Comparison of ENCODE assay signal across 21 mouse cellular contexts in genomic region chr12:54272696-54273095, GRCm38 (mm10).
DNase-seq lines count a peak whose midpoint lies in the region; ATAC-seq and TF ChIP-seq lines count a peak whose summit lies in the region.
"Had no signal": no experiment of that assay in that cellular context is flagged by ENCODE, and none has a peak within 500 bp of the region (broad histone marks: within the 10 kb centered on the region; RNA-seq: fewer than 3 reads in every experiment).

No protein-coding gene starts in this region.

- no peaks in the 10 kb centered on the region for H3K36me3 ChIP-seq in heart, embryonic 16.5 days (ENCODE audit: control insufficient read depth, insufficient read depth)
- H3K36me3 ChIP-seq in heart, adult 2 months (ENCODE audit: control insufficient read depth, insufficient read depth, low read length), result no peaks in the 10 kb centered on the region
- no peaks in the 10 kb centered on the region for H3K36me3 ChIP-seq in stomach, postnatal 0 days (ENCODE audit: control insufficient read depth, insufficient read depth, low read length)
- H3K36me3 ChIP-seq: embryonic facial prominence, embryonic 10.5 days; embryonic facial prominence, embryonic 13.5 days; forebrain, embryonic 12.5 days; forebrain, embryonic 15.5 days; heart, embryonic 13.5 days; hindbrain, embryonic 10.5 days; hindbrain, embryonic 13.5 days; intestine, embryonic 15.5 days had no signal

- 79% methylated on average over 6 of the region's 6 CpGs for WGBS in heart, embryonic 16.5 days
- WGBS in heart, adult 2 months, result 79% methylated on average over 6 of the region's 6 CpGs
- WGBS in stomach, postnatal 0 days, result 71% methylated on average over 6 of the region's 6 CpGs

- H3K27ac ChIP-seq in heart, embryonic 16.5 days (ENCODE audit: low read length), result peak overlapping the region; percentile 67
- no peak overlapping the region for H3K27ac ChIP-seq in heart, adult 2 months
- H3K27ac ChIP-seq in stomach, postnatal 0 days (replicated peaks), result 0 out of 2 replicates have a peak overlapping the region, but pooled peaks have one; percentile 24
- H3K27ac ChIP-seq: embryonic facial prominence, embryonic 10.5 days; embryonic facial prominence, embryonic 13.5 days; forebrain, embryonic 12.5 days; forebrain, embryonic 15.5 days; heart, embryonic 13.5 days; hindbrain, embryonic 10.5 days; hindbrain, embryonic 13.5 days; intestine, embryonic 15.5 days had no signal

- no peaks in the 10 kb centered on the region for H3K79me2 ChIP-seq in heart, adult 2 months (replicated peaks; ENCODE audit: control insufficient read depth, insufficient read depth, low read length)

- no peak for TF ChIP-seq CTCF in heart, adult 2 months (IDR thresholded peaks at IDR 0.05)
- TF ChIP-seq CTCF in stomach, postnatal 0 days (IDR thresholded peaks at IDR 0.05; ENCODE audit: low read depth), result no peak

- no peak for ATAC-seq in heart, embryonic 16.5 days (replicated peaks; ENCODE audit: extremely low read depth, insufficient read depth, low FRiP score)
- no peak for ATAC-seq in stomach, postnatal 0 days (ENCODE audit: low FRiP score, low TSS enrichment)
- ATAC-seq: CD4-positive, CD25-positive, alpha-beta regulatory T cell, adult 4 months; forebrain, embryonic 15.5 days; hindbrain, embryonic 16.5 days; intestine, embryonic 15.5 days had no signal

- intact Hi-C loops in heart, adult 2 months (cut with DNase I), result no loop called here

- H3K4me1 ChIP-seq in heart, embryonic 16.5 days (ENCODE audit: control insufficient read depth, insufficient read depth, low read length), result peaks cover 9% of the 10 kb centered on the region
- no peaks in the 10 kb centered on the region; the same call in 1 of the 2 replicates for H3K4me1 ChIP-seq in heart, adult 2 months (ENCODE audit: control insufficient read depth, insufficient read depth, low read length)
- no peaks in the 10 kb centered on the region for H3K4me1 ChIP-seq in stomach, postnatal 0 days (replicated peaks; ENCODE audit: control insufficient read depth, insufficient read depth)
- H3K4me1 ChIP-seq: embryonic facial prominence, embryonic 10.5 days; embryonic facial prominence, embryonic 13.5 days; forebrain, embryonic 12.5 days; hindbrain, embryonic 10.5 days; hindbrain, embryonic 13.5 days; intestine, embryonic 15.5 days had no signal

- H3K4me3 ChIP-seq in heart, embryonic 16.5 days (ENCODE audit: low read length), result no peak overlapping the region
- H3K4me3 ChIP-seq in heart, adult 2 months, result no peak overlapping the region
- H3K4me3 ChIP-seq in stomach, postnatal 0 days (ENCODE audit: low read depth, low read length), result no peak overlapping the region
- H3K4me3 ChIP-seq: embryonic facial prominence, embryonic 10.5 days; embryonic facial prominence, embryonic 13.5 days; erythroblast, embryonic 14.5 days; forebrain, embryonic 12.5 days; forebrain, embryonic 15.5 days; heart, embryonic 13.5 days; hindbrain, embryonic 10.5 days; hindbrain, embryonic 13.5 days; intestine, embryonic 15.5 days had no signal

- no peak for TF ChIP-seq POLR2A in heart, adult 2 months (IDR thresholded peaks at IDR 0.05; ENCODE audit: insufficient read depth, low read depth, low read length)

- H3K9ac ChIP-seq in heart, embryonic 16.5 days (ENCODE audit: low read length), result no peak overlapping the region
- H3K9ac ChIP-seq in heart, adult 2 months (ENCODE audit: low read depth, low read length), result no peak overlapping the region
- no peak overlapping the region for H3K9ac ChIP-seq in stomach, postnatal 0 days (ENCODE audit: low read length)
- H3K9ac ChIP-seq: embryonic facial prominence, embryonic 13.5 days; forebrain, embryonic 12.5 days; forebrain, embryonic 15.5 days; heart, embryonic 13.5 days; hindbrain, embryonic 13.5 days; intestine, embryonic 15.5 days had no signal

- no peak overlapping the region for H3K4me2 ChIP-seq in heart, embryonic 16.5 days (ENCODE audit: low read depth, low read length)
- no peak overlapping the region for H3K4me2 ChIP-seq in stomach, postnatal 0 days (replicated peaks; ENCODE audit: low read depth)
- H3K4me2 ChIP-seq: embryonic facial prominence, embryonic 13.5 days; forebrain, embryonic 12.5 days; forebrain, embryonic 15.5 days; heart, embryonic 13.5 days; hindbrain, embryonic 13.5 days; intestine, embryonic 15.5 days had no signal

- DNase-seq in heart, adult 2 months, result no peak
- peak; percentile 54 for DNase-seq in thymus, postnatal 0 days (ENCODE audit: low spot score)
- no peak for DNase-seq in thymus, postnatal 14 days
- DNase-seq in stomach, postnatal 0 days (ENCODE audit: low spot score), result no peak
- no peak for DNase-seq in adrenal gland, postnatal 25 days
- DNase-seq: cerebellum, adult 8-10 months; embryo, embryonic 11 days; gastrocnemius, postnatal 10 days; gastrocnemius, postnatal 36 days had no signal

- H3K9me3 ChIP-seq in heart, embryonic 16.5 days (replicated peaks; ENCODE audit: control insufficient read depth, low read length), result no peaks in the 10 kb centered on the region
- no peaks in the 10 kb centered on the region for H3K9me3 ChIP-seq in stomach, postnatal 0 days (ENCODE audit: control insufficient read depth, low read length)
- H3K9me3 ChIP-seq: embryonic facial prominence, embryonic 10.5 days; embryonic facial prominence, embryonic 13.5 days; forebrain, embryonic 12.5 days; forebrain, embryonic 15.5 days; heart, embryonic 13.5 days; hindbrain, embryonic 10.5 days; hindbrain, embryonic 13.5 days; intestine, embryonic 15.5 days had no signal

- H3K27me3 ChIP-seq in heart, embryonic 16.5 days (ENCODE audit: control insufficient read depth, insufficient read depth, low read length), result no peaks in the 10 kb centered on the region
- H3K27me3 ChIP-seq in heart, adult 2 months (ENCODE audit: control insufficient read depth, insufficient read depth, low read length), result no peaks in the 10 kb centered on the region
- H3K27me3 ChIP-seq in stomach, postnatal 0 days (ENCODE audit: control insufficient read depth, insufficient read depth, low read length), result no peaks in the 10 kb centered on the region
- H3K27me3 ChIP-seq: embryonic facial prominence, embryonic 13.5 days; forebrain, embryonic 12.5 days; forebrain, embryonic 15.5 days; heart, embryonic 13.5 days; hindbrain, embryonic 13.5 days; intestine, embryonic 15.5 days had no signal

- TF ChIP-seq EP300 in heart, adult 2 months (IDR thresholded peaks at IDR 0.05; ENCODE audit: insufficient read depth, low read depth, low read length), result no peak
- no peak for TF ChIP-seq EP300 in stomach, postnatal 0 days (optimal IDR thresholded peaks at IDR 0.05)
